10 mouse cellular contexts compared by ENCODE assay signal in the genomic region with DNA sequence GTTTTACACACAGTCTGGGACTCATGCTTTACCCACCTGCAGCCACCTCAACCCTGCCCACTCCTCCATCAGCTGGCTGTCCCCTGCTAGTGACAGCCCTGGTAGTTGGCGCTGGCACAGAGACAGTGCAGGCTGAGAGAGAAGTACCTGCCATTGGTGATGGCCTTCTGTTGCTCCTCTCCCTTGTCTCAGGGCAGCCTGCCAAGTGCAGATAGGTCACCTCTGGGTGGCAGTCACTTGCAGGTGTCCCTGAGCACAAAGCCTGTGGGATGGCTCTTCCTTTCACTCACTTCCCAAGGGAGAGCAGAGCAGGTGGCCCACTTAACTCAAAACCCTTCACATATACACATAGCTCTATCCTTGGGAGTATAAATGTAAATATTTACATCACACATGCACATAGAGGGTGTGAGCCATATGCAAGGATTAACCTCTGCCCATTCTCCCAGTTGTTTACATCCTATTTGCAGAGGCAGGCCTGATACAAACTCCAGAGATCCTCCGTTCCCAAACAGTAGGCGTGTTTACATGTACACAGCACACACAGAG.
DNase-seq lines count a peak whose midpoint lies in the region; ATAC-seq and TF ChIP-seq lines count a peak whose summit lies in the region.
"Had no signal": no experiment of that assay in that cellular context is flagged by ENCODE, and none has a peak within 500 bp of the region (broad histone marks: within the 10 kb centered on the region; RNA-seq: fewer than 3 reads in every experiment).

No protein-coding gene starts in this region.

- no peak overlapping the region for H3K4me3 ChIP-seq in heart, embryonic 10.5 days
- no peak overlapping the region for H3K4me3 ChIP-seq in stomach, embryonic 16.5 days (replicated peaks; ENCODE audit: low read length)
- H3K4me3 ChIP-seq in midbrain, postnatal 0 days (ENCODE audit: low read depth, low read length): no peak overlapping the region

- H3K27ac ChIP-seq in heart, embryonic 10.5 days: 0 out of 2 replicates have a peak overlapping the region, but pooled peaks have one; percentile 42
- H3K27ac ChIP-seq in stomach, embryonic 16.5 days (ENCODE audit: low read length): no peak overlapping the region
- H3K27ac ChIP-seq in midbrain, postnatal 0 days (ENCODE audit: low read depth, low read length): no peak overlapping the region

- no peak overlapping the region for H3K9ac ChIP-seq in stomach, embryonic 16.5 days (ENCODE audit: low read length)
- H3K9ac ChIP-seq in midbrain, postnatal 0 days (replicated peaks; ENCODE audit: low read length, poor library complexity, severe bottlenecking): no peak overlapping the region

- H3K27me3 ChIP-seq in heart, embryonic 10.5 days (ENCODE audit: insufficient read depth, poor library complexity, severe bottlenecking): no peaks in the 10 kb centered on the region
- H3K27me3 ChIP-seq in stomach, embryonic 16.5 days (ENCODE audit: control insufficient read depth, insufficient read depth, low read length): no peaks in the 10 kb centered on the region
- no peaks in the 10 kb centered on the region for H3K27me3 ChIP-seq in midbrain, postnatal 0 days (ENCODE audit: insufficient read depth, low read length)

- TF ChIP-seq CTCF in midbrain, postnatal 0 days (IDR thresholded peaks at IDR 0.05): no peak

- peak; percentile 67 for DNase-seq in heart, embryonic 10.5 days (ENCODE audit: low spot score)
- DNase-seq in heart, adult 8-10 months (ENCODE audit: low spot score): no peak
- peak; percentile 45 for DNase-seq in ovary, adult 18-20 months (ENCODE audit: low spot score)
- no peak for DNase-seq in ovary, postnatal 10 days (ENCODE audit: low spot score)
- DNase-seq in cerebellum, postnatal 36 days: peak; percentile 77 to 84
- DNase-seq in T-cell, adult 2 months (ENCODE audit: low spot score): no peak
- no peak for DNase-seq in midbrain, postnatal 0 days (ENCODE audit: low spot score)
- DNase-seq: lung, postnatal 36 days; right cerebral cortex, postnatal 25 days had no signal

- 88% methylated on average over 3 of the region's 3 CpGs for WGBS in heart, embryonic 10.5 days
- 47% methylated on average over 3 of the region's 3 CpGs for WGBS in stomach, embryonic 16.5 days
- 92% methylated on average over 3 of the region's 3 CpGs for WGBS in midbrain, postnatal 0 days

- peaks cover 53% of the 10 kb centered on the region for H3K4me1 ChIP-seq in heart, embryonic 10.5 days
- peaks cover 41% of the 10 kb centered on the region for H3K4me1 ChIP-seq in stomach, embryonic 16.5 days (ENCODE audit: control insufficient read depth, insufficient read depth, low read length)
- H3K4me1 ChIP-seq in midbrain, postnatal 0 days (ENCODE audit: insufficient read depth, low read length): no peaks in the 10 kb centered on the region; the same call in 1 of the 2 replicates

- no peak overlapping the region for H3K4me2 ChIP-seq in stomach, embryonic 16.5 days (ENCODE audit: low read depth, low read length)
- no peak overlapping the region for H3K4me2 ChIP-seq in midbrain, postnatal 0 days (ENCODE audit: low read depth, low read length, poor library complexity, severe bottlenecking)

- no peaks in the 10 kb centered on the region for H3K9me3 ChIP-seq in heart, embryonic 10.5 days
- H3K9me3 ChIP-seq in stomach, embryonic 16.5 days (replicated peaks; ENCODE audit: control insufficient read depth, low read length): no peaks in the 10 kb centered on the region
- no peaks in the 10 kb centered on the region for H3K9me3 ChIP-seq in midbrain, postnatal 0 days (ENCODE audit: low read length)

- H3K36me3 ChIP-seq in heart, embryonic 10.5 days: peaks cover 2% of the 10 kb centered on the region
- no peaks in the 10 kb centered on the region for H3K36me3 ChIP-seq in stomach, embryonic 16.5 days (ENCODE audit: control insufficient read depth, insufficient read depth, low read length)
- H3K36me3 ChIP-seq in midbrain, postnatal 0 days (ENCODE audit: insufficient read depth, low read length): no peaks in the 10 kb centered on the region

- peak; percentile 79 for ATAC-seq in stomach, embryonic 16.5 days (ENCODE audit: insufficient read depth, low FRiP score)
- no peak for ATAC-seq in midbrain, postnatal 0 days (ENCODE audit: low FRiP score)

Comparison
In these comparisons a context has a peak if more than half of its experiments do, and no peak if none do; other contexts are left out.
1. DNase-seq: peak in heart, embryonic 10.5 days (single experiment), ovary, adult 18-20 months (single experiment) and cerebellum, postnatal 36 days (2 of 2); none in heart, adult 8-10 months (single experiment), ovary, postnatal 10 days (single experiment), T-cell, adult 2 months (single experiment) and midbrain, postnatal 0 days (single experiment).